Mouse (Mus musculus): ENCODE data around the gene Tex19.2. TPM values are rescaled to one million over a fixed set of nuclear protein-coding genes. Genes with fewer than 3 reads are reported as not detected.

Tex19.2 gene
- polyA plus RNA-seq, 1 experiment from 2014 or later = not detected

DNA sequence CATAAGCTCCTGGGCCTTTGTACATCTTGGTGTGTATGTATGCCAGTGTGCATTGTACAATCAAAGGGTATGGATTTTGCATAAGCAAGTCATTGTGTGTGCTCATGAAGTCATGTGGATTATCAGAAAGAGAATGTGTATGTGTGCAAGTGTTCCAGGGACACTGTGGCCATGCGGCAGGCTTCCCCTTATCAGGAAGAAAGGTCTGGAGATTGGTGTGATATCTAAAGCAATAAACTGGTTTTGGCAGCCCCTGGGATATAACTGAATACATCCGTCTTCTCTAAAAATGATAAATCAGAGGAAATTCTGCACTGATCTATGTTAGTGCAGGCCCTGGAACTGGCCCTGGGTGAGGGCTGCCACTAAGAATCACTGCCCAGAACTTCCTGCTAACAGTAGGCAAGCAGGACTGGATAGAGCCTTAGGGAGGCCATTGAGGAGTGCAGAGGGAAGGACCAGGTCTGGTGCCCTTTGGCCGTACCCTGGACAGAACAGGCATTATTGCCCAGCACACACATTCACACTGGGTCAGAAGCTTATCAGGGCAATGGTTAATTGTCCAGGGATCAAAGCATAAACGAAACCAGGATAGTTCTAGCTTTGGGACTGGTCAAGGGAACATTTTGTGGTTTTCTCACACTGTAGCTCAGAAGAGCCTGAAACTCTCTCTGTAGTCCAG lies 17.2 kb downstream of the Tex19.2 start:
- ATAC-seq (ENCODE audit: low FRiP score, low TSS enrichment) (no peak), DNase-seq (no peak)
- no peaks in the 10 kb centered on the region for H3K4me1 ChIP-seq (ENCODE audit: control insufficient read depth, insufficient read depth, low read length)
- no peaks in the 10 kb centered on the region for H3K36me3 ChIP-seq (ENCODE audit: control insufficient read depth, insufficient read depth, low read length)
- H3K27me3 ChIP-seq (ENCODE audit: control insufficient read depth, insufficient read depth, low read length) = no peaks in the 10 kb centered on the region
- no peak overlapping the region for H3K27ac ChIP-seq (replicated peaks; ENCODE audit: low read depth, low read length)
- H3K9ac ChIP-seq (replicated peaks; ENCODE audit: low read length) = no peak overlapping the region
- WGBS = 94% methylated on average over 4 of the region's 4 CpGs
- no peak overlapping the region for H3K4me3 ChIP-seq (replicated peaks; ENCODE audit: low read depth, low read length)
- H3K4me2 ChIP-seq (ENCODE audit: low read length) = no peak overlapping the region
- H3K9me3 ChIP-seq (ENCODE audit: control insufficient read depth, low read length) = 0 out of 2 replicates have a peak, but pooled peaks cover 2% of the 10 kb centered on the region

- WGBS = 78% methylated on average over 7 of the region's 7 CpGs
- no peak overlapping the region for H3K9ac ChIP-seq (replicated peaks; ENCODE audit: low read length)
- H3K27ac ChIP-seq (replicated peaks; ENCODE audit: low read depth, low read length) = no peak overlapping the region
- no peak overlapping the region for H3K4me3 ChIP-seq (replicated peaks; ENCODE audit: low read depth, low read length)
- ATAC-seq (ENCODE audit: low FRiP score, low TSS enrichment) = no peak
- DNase-seq = no peak
- H3K27me3 ChIP-seq (ENCODE audit: control insufficient read depth, insufficient read depth, low read length) = no peaks in the 10 kb centered on the region
- H3K4me1 ChIP-seq (ENCODE audit: control insufficient read depth, insufficient read depth, low read length) = no peaks in the 10 kb centered on the region
- no peak overlapping the region for H3K4me2 ChIP-seq (ENCODE audit: low read length)
- H3K36me3 ChIP-seq (ENCODE audit: control insufficient read depth, insufficient read depth, low read length) = no peaks in the 10 kb centered on the region
- 0 out of 2 replicates have a peak, but pooled peaks cover 2% of the 10 kb centered on the region for H3K9me3 ChIP-seq (ENCODE audit: control insufficient read depth, low read length)
Observed at GRCm38 (mm10) chr11:121100692-121101091, 17.8 kb downstream of the Tex19.2 start.

GRCm38 (mm10) chr11:121099762-121100161 lies 18.7 kb downstream of the Tex19.2 start:
- ATAC-seq (ENCODE audit: low FRiP score, low TSS enrichment) (no peak), DNase-seq (no peak)
- Histone ChIP-seq H3K36me3 (ENCODE audit: control insufficient read depth, insufficient read depth, low read length) (no peaks in the 10 kb centered on the region), H3K9me3 (ENCODE audit: control insufficient read depth, low read length) (0 out of 2 replicates have a peak, but pooled peaks cover 2% of the 10 kb centered on the region), H3K4me2 (ENCODE audit: low read length) (no peak overlapping the region), H3K4me3 (replicated peaks; ENCODE audit: low read depth, low read length) (no peak overlapping the region), H3K27me3 (ENCODE audit: control insufficient read depth, insufficient read depth, low read length) (no peaks in the 10 kb centered on the region), H3K27ac (replicated peaks; ENCODE audit: low read depth, low read length) (no peak overlapping the region), H3K4me1 (ENCODE audit: control insufficient read depth, insufficient read depth, low read length) (no peaks in the 10 kb centered on the region), H3K9ac (replicated peaks; ENCODE audit: low read length) (no peak overlapping the region)
- WGBS = 77% methylated on average over 7 of the region's 7 CpGs

DNA sequence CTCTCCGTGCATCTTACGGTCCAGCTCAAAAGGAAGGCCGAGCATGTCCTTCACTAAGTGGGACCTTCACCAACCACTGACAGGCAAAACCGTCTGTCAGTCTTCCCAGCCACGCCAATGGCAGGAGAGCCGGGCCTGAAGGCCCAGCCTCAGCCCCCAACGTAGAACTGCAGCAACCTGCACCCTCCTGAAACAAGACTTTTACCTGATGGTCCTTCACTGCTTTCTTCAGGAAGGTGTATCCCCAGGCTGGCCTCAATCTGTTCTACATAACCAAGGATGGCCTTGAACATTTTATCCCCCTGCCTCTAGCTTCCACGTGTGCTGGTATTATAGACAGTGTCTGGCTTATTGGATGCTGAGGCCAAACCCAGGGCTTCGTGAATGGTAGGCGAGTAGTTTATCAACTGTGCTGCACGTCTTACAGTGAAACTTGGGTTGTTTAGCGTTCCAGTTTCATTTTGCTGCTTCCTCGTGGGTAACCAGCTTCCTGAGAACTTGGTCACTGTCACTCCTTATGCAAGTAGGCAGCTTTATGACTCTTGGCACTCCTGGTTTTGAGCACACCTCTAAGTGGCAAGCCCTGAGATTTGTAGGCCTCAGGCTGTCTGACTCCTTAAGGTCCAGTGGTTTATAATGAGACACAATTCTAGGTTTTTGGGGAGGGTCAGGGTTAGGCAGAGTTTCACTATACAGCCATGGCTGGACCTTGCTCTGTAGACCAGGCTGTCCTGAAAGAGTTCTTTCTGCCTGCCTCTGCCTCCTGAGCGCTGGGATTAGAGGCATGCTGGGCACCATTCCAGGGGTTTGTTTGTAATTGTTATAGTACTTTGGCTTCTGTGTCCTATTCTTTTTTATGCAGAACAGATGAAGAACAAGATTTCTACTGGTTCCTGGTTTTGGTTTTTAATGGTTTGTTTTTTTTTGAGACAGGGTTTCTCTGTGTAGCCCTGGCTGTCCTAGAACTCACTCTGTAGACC lies 25.6 kb downstream of the Tex19.2 start:
- Histone ChIP-seq H3K36me3 (ENCODE audit: control insufficient read depth, insufficient read depth, low read length) (no peaks in the 10 kb centered on the region), H3K27ac (replicated peaks; ENCODE audit: low read depth, low read length) (no peak overlapping the region), H3K4me3 (replicated peaks; ENCODE audit: low read depth, low read length) (no peak overlapping the region), H3K9me3 (ENCODE audit: control insufficient read depth, low read length) (no peaks in the 10 kb centered on the region), H3K4me2 (ENCODE audit: low read length) (no peak overlapping the region), H3K27me3 (ENCODE audit: control insufficient read depth, insufficient read depth, low read length) (no peaks in the 10 kb centered on the region), H3K4me1 (ENCODE audit: control insufficient read depth, insufficient read depth, low read length) (no peaks in the 10 kb centered on the region), H3K9ac (replicated peaks; ENCODE audit: low read length) (no peak overlapping the region)
- 91% methylated on average over 14 of the region's 14 CpGs for WGBS
- DNase-seq (no peak), ATAC-seq (ENCODE audit: low FRiP score, low TSS enrichment) (no peak)

DNA sequence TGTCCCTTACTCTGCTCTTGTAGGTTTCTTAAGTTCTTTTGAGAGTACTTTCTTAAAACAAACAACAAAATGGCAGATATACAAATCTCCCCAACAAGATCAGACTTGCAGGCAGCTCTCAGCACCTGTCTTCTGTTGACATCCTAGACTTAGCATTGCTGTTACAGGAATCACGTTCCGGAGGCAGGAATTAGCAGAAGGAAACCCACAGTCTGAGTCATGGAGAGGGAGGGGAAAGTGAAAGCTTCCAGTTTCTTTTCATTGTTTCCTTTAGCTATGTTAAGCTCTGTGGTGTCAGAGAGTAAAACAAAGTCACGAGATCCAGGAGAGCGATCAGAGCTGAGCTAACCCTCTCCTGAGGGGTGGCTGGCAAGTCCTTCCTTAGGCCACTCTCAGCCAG lies 27.5 kb downstream of the Tex19.2 start:
- Histone ChIP-seq H3K27ac (replicated peaks; ENCODE audit: low read depth, low read length) (no peak overlapping the region), H3K4me1 (ENCODE audit: control insufficient read depth, insufficient read depth, low read length) (no peaks in the 10 kb centered on the region), H3K9ac (replicated peaks; ENCODE audit: low read length) (no peak overlapping the region), H3K27me3 (ENCODE audit: control insufficient read depth, insufficient read depth, low read length) (no peaks in the 10 kb centered on the region), H3K4me2 (ENCODE audit: low read length) (no peak overlapping the region), H3K4me3 (replicated peaks; ENCODE audit: low read depth, low read length) (no peak overlapping the region), H3K9me3 (ENCODE audit: control insufficient read depth, low read length) (no peaks in the 10 kb centered on the region), H3K36me3 (ENCODE audit: control insufficient read depth, insufficient read depth, low read length) (no peaks in the 10 kb centered on the region)
- WGBS = 67% methylated on average over 4 of the region's 4 CpGs
- DNase-seq = no peak
- ATAC-seq (ENCODE audit: low FRiP score, low TSS enrichment) = no peak

- DNase-seq = no peak
- Histone ChIP-seq H3K4me2 (ENCODE audit: low read length) (no peak overlapping the region), H3K36me3 (ENCODE audit: control insufficient read depth, insufficient read depth, low read length) (no peaks in the 10 kb centered on the region), H3K27me3 (ENCODE audit: control insufficient read depth, insufficient read depth, low read length) (no peaks in the 10 kb centered on the region), H3K4me1 (ENCODE audit: control insufficient read depth, insufficient read depth, low read length) (no peaks in the 10 kb centered on the region), H3K27ac (replicated peaks; ENCODE audit: low read depth, low read length) (no peak overlapping the region), H3K4me3 (replicated peaks; ENCODE audit: low read depth, low read length) (no peak overlapping the region), H3K9ac (replicated peaks; ENCODE audit: low read length) (no peak overlapping the region), H3K9me3 (ENCODE audit: control insufficient read depth, low read length) (no peaks in the 10 kb centered on the region)
- WGBS = 87% methylated on average over 2 of the region's 2 CpGs
- no peak for ATAC-seq (ENCODE audit: low FRiP score, low TSS enrichment)
Observed at GRCm38 (mm10) chr11:121089756-121090546, 28.5 kb downstream of the Tex19.2 start.

DNA sequence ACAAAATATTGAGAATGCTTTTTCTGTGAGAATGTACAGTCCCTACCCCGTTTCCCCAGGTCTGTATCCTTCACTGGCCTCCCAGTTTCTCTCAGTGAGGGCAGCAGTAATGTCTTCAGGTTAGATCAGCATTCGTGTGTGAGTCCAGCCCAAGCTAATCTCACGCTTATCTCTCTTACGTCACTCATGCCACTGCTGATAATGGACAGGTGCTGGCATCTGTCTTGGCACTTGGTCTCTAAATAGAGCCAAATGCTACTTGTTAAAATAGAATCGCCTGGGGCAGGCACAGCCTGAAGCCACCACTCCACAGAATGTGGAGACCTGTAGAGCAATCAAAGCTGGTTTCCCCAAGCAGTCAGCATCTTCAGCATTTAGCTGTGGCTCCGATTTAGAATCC lies 29.5 kb downstream of the Tex19.2 start:
- DNase-seq (no peak), ATAC-seq (ENCODE audit: low FRiP score, low TSS enrichment) (no peak)
- no peaks in the 10 kb centered on the region for H3K36me3 ChIP-seq (ENCODE audit: control insufficient read depth, insufficient read depth, low read length)
- no peak overlapping the region for H3K4me2 ChIP-seq (ENCODE audit: low read length)
- WGBS = 86% methylated on average over 6 of the region's 6 CpGs
- no peak overlapping the region for H3K4me3 ChIP-seq (replicated peaks; ENCODE audit: low read depth, low read length)
- H3K4me1 ChIP-seq (ENCODE audit: control insufficient read depth, insufficient read depth, low read length) = no peaks in the 10 kb centered on the region
- no peaks in the 10 kb centered on the region for H3K9me3 ChIP-seq (ENCODE audit: control insufficient read depth, low read length)
- no peak overlapping the region for H3K27ac ChIP-seq (replicated peaks; ENCODE audit: low read depth, low read length)
- H3K9ac ChIP-seq (replicated peaks; ENCODE audit: low read length) = no peak overlapping the region
- H3K27me3 ChIP-seq (ENCODE audit: control insufficient read depth, insufficient read depth, low read length) = no peaks in the 10 kb centered on the region

DNA sequence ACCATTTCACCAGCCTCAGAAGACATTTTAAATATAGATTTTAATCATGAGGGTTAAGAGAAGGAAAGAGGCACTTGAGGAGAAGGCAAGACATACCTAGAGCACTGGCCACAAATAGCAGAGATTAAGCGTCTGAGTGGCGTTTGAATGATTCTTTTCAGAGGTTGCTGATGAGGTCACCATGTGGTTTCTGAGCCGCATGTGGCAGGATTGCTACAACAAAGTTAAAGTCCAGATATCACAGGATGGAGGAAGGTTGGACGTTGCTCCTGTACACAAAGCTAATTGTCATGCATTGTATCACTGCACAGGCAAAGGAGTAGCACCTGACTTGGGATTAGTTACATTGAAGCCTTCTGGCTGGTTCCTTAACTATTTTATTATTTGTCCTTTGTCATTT lies 32.2 kb downstream of the Tex19.2 start:
- H3K9me3 ChIP-seq (ENCODE audit: control insufficient read depth, low read length) = no peaks in the 10 kb centered on the region
- no peak overlapping the region for H3K9ac ChIP-seq (replicated peaks; ENCODE audit: low read length)
- ATAC-seq (ENCODE audit: low FRiP score, low TSS enrichment) = no peak
- no peak for DNase-seq
- H3K4me1 ChIP-seq (ENCODE audit: control insufficient read depth, insufficient read depth, low read length) = no peaks in the 10 kb centered on the region
- WGBS = 48% methylated on average over 4 of the region's 4 CpGs
- no peaks in the 10 kb centered on the region for H3K36me3 ChIP-seq (ENCODE audit: control insufficient read depth, insufficient read depth, low read length)
- no peak overlapping the region for H3K4me2 ChIP-seq (ENCODE audit: low read length)
- H3K27ac ChIP-seq (replicated peaks; ENCODE audit: low read depth, low read length) = no peak overlapping the region
- H3K27me3 ChIP-seq (ENCODE audit: control insufficient read depth, insufficient read depth, low read length) = no peaks in the 10 kb centered on the region
- no peak overlapping the region for H3K4me3 ChIP-seq (replicated peaks; ENCODE audit: low read depth, low read length)
